Mouse (Mus musculus) liver, embryonic 18 days (tissue): ENCODE results near the gene Gm28372. TPM values are rescaled to one million over a fixed set of nuclear protein-coding genes. Genes with fewer than 3 reads are reported as not detected.

ENCODE experiments used
- polyA plus RNA-seq: library from polyadenylated mRNA; depleted of rRNA; stranded (reverse); fragments of >200 nt; gene quantifications from 2 replicates; pipeline ENCODE4 v1.2.3, GENCODE M21; 2012; rRNA removed

Gm28372 gene
- not detected in 2 replicates for polyA plus RNA-seq

GRCm38 (mm10) chr2:130404939-130405338 lies at the start of gene Gm28372, which contains the start of gene 1700020A23Rik:
TSS of gene Gm28372 (plus strand) at chr2:130405239.
TSS of gene 1700020A23Rik (plus strand) at chr2:130405259.

DNA sequence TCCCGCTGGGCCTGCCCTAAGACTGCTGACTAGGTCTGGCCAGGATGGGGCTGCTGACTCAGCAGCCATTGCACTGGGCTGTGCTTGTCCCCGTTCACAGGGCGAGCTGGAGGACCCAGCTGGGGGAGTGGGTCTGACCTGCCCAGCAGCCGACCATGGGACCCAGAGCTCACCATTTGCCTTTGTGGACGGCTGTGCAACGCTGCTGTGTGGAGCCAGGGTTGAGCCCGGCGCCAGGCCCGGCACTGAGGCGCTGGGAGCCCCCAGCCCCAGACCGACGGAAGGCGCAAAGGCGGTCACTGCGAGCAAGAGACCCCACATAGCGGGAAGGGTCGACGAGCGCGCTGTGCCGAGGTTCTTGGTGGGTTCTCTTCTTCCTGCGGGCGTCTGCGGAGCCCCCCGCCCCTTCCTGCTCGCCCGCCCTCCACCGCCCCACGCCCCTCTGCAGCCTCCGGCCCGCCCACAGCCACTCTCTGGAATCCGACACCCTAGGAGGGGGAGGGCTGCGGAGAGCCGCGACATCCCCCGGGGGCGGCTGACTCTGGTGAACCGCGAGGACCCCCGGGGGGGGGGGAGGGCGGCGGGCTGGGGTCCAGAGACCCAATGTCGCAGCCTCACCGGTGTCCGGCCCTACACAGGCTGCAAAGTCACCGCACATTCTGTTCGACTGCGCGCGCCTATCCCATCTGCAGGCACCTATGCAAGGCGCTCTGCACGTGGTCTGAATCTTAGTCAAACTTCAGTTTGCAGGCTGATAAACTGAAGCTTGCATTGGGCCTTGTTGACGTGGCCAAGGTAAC lies 7.7 kb upstream of the Gm28372 start, which contains the start of gene Cpxm1:
Gene Cpxm1 (minus strand): TSS at position 389 of the 800 bp plus-strand sequence.

GRCm38 (mm10) chr2:130406178-130406577 lies 1.1 kb downstream of the Gm28372 start, which contains the start of gene Tmem239:
TSS of gene Tmem239 (plus strand) at chr2:130406478.

DNA sequence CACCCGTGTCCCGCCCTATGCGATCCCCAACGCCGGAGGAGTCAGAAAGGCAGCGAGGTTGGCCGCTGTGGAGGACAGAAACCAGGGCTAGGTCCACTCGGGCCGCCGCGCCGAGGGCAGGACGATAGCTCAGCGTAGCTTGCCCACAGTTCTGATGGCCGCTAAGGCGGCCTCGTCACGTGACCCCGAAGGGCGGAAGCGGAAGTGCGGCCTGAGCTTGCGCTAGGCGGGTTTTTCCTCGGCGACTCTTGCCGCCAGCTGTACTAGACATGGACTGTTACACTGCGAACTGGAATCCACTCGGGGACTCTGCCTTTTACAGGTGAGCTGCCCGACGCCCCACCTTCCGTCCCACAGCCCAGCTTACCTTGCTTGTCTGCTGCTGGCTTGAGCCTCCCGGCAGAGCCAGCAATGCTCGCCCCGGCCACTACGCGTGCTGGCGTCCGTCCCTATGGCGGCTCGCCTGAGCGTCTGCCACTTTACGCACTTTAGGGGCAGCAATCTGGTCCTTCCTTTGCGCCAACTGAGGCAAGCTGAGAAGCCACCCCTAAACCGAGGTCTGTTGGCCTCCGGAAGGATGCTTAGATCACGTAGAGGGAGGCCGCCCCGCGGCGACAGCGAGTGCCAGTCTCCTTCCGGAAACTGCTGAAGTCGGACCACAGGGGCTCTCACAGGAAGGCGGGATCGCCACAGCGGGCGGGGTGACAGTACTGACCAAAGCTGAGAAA lies 19.3 kb downstream of the Gm28372 start, which contains the start of the genes Vps16 and Pced1a:
Gene Vps16 (plus strand): TSS at position 214 of the 728 bp plus-strand sequence.
Gene Pced1a (minus strand): TSS at position 576 of the 728 bp plus-strand sequence.

GRCm38 (mm10) chr2:130449794-130450433 lies 44.9 kb downstream of the Gm28372 start, which contains the start of gene Ptpra:
TSS of gene Ptpra (plus strand) at chr2:130450278.

Other genes with a start within 250 kb of the Gm28372 start
- gene Snrpb, start 225.8 kb upstream of the Gm28372 start, polyA plus RNA-seq, result 117 and 128 TPM in 2 replicates
- not detected in 2 replicates for gene Tmc2, start 210.0 kb upstream of the Gm28372 start, polyA plus RNA-seq
- gene Nop56, start 130.8 kb upstream of the Gm28372 start, polyA plus RNA-seq, result 92.8 and 110 TPM in 2 replicates
- gene Idh3b, start 120.7 kb upstream of the Gm28372 start, polyA plus RNA-seq, result 125 and 135 TPM in 2 replicates
- gene Ebf4, start 110.1 kb upstream of the Gm28372 start, polyA plus RNA-seq, result 0.36 and 0.48 TPM in 2 replicates
- gene Cpxm1, start 7.7 kb upstream of the Gm28372 start, polyA plus RNA-seq, result 1.2 and 1.6 TPM in 2 replicates
- gene 1700020A23Rik, start within 50 bp of the Gm28372 start, polyA plus RNA-seq, result not detected in 2 replicates
- not detected in 2 replicates for gene Tmem239, start 1.2 kb downstream of the Gm28372 start, polyA plus RNA-seq
- gene Vps16, start 19.1 kb downstream of the Gm28372 start, polyA plus RNA-seq, result 30.3 and 37.0 TPM in 2 replicates
- 8.6 and 9.5 TPM in 2 replicates for gene Pced1a, start 19.5 kb downstream of the Gm28372 start, polyA plus RNA-seq
- gene Ptpra, start 45.0 kb downstream of the Gm28372 start, polyA plus RNA-seq, result 19.0 and 19.6 TPM in 2 replicates
- 19.6 and 20.9 TPM in 2 replicates for gene Mrps26, start 158.5 kb downstream of the Gm28372 start, polyA plus RNA-seq
- not detected in 2 replicates for gene Oxt, start 170.9 kb downstream of the Gm28372 start, polyA plus RNA-seq
- gene Avp, start 177.3 kb downstream of the Gm28372 start, polyA plus RNA-seq, result not detected in 2 replicates
- gene Fastkd5, start 224.8 kb downstream of the Gm28372 start, polyA plus RNA-seq, result 3.1 and 3.3 TPM in 2 replicates
- 2.2 and 2.4 TPM in 2 replicates for gene Ubox5, start 224.8 kb downstream of the Gm28372 start, polyA plus RNA-seq
- gene Lzts3, start 237.6 kb downstream of the Gm28372 start, polyA plus RNA-seq, result 4.8 and 5.6 TPM in 2 replicates